Mouse (Mus musculus) stomach, embryonic 15.5 days (tissue): ENCODE data around the gene Slc25a41. TPM values are rescaled to one million over a fixed set of nuclear protein-coding genes. Genes with fewer than 3 reads are reported as not detected.

Source experiments
- ATAC-seq: fragments of 200-750 bp; cut with Nextera tagmentation; 2 replicates; pipeline ENCODE4 v1.8.0; 2017; ENCODE audit warnings: low read depth, moderate number of reproducible peaks, moderate TSS enrichment; ENCODE audit not compliant: insufficient read depth, low FRiP score
- H3K27ac ChIP-seq: fragments of 300-500 bp; sonication (generic); 2 replicates; pipeline ENCODE4 v1.5.1; 2015; ENCODE audit warnings: mild to moderate bottlenecking, inconsistent platforms
- H3K27me3 ChIP-seq: fragments of 300-500 bp; sonication (generic); replicated peaks from 2 replicates; pipeline ENCODE4 v1.6.1; 2015; ENCODE audit warnings: inconsistent platforms
- H3K36me3 ChIP-seq: fragments of 300-500 bp; sonication (generic); 2 replicates; pipeline ENCODE4 v1.6.1; 2015; ENCODE audit warnings: inconsistent platforms
- H3K4me1 ChIP-seq: fragments of 300-500 bp; sonication (generic); 2 replicates; pipeline ENCODE4 v1.6.1; 2015; ENCODE audit warnings: inconsistent platforms
- H3K4me2 ChIP-seq: fragments of 300-500 bp; sonication (generic); 2 replicates; pipeline ENCODE4 v1.6.1; 2015; ENCODE audit warnings: mild to moderate bottlenecking, inconsistent platforms
- H3K4me3 ChIP-seq: fragments of 300-500 bp; sonication (generic); replicated peaks from 2 replicates; pipeline ENCODE4 v1.5.1; 2015; ENCODE audit warnings: inconsistent platforms
- H3K9ac ChIP-seq: fragments of 300-500 bp; sonication (generic); 2 replicates; pipeline ENCODE4 v1.6.1; 2015; ENCODE audit warnings: inconsistent platforms
- H3K9me3 ChIP-seq: fragments of 300-500 bp; sonication (generic); 2 replicates; pipeline ENCODE4 v1.6.1; 2016; ENCODE audit warnings: inconsistent platforms
- WGBS: fragments of 180-500 bp; shearing (Covaris S2); methylation state at CpG from one replicate; pipeline ENCODE4 v1.1.7; 2015; 5-methylcytosine and 5-hydroxymethylcytosine counted together
- polyA plus RNA-seq: library from polyadenylated mRNA; unstranded; fragments of >200 nt; fragmentation: Nextera tagmentation; extraction: Ambion mirVana; gene quantifications from 2 replicates; pipeline ENCODE4 v1.2.1, GENCODE M21; 2015

The Slc25a41 gene
- polyA plus RNA-seq, 1 experiment from 2014 or later: not detected

DNA sequence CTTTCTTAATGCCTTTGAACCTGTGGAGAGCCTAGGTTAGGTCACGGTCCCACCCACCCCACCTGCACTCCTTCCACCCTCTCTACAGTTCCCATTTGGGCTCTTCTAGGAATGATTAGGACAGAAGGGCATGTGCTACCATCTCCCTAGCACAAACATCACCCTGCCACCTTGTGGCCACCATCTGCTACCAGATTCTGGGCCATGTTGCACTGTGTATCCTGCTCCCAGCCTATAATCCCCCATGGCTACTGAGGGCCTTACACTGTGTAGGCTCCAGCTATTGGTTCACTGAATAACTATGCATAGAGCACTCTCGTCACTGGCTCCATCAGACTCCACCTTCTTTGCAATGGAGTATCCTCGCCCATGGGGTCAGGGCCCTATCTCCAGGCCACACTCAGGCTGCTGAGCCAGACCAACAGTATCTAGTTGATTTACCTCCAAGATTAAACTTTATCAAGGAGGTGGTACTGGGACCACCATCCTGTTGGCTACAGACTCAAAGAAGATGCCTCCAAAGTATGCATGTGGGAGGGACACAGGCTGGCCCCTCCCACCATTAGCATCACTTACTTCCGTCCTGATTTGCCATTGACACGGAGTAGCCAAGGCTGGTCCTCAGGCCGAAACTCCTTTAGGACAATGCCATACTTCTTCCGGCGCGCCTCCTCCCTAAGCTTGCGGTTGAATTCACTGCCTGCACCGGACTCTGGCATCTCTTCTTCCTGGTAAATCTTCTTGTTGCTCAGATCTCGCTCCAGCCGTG is 34.1 kb downstream of the Slc25a41 start:
- Histone ChIP-seq H3K4me2 (no peak overlapping the region), H3K4me1 (peaks cover 6% of the 10 kb centered on the region; the same call in 1 of the 2 replicates), H3K9me3 (no peaks in the 10 kb centered on the region), H3K36me3 (peaks cover 50% of the 10 kb centered on the region), H3K27ac (peak overlapping the region; percentile 57; the same call in 1 of the 2 replicates), H3K4me3 (no peak overlapping the region), H3K27me3 (no peaks in the 10 kb centered on the region), H3K9ac (no peak overlapping the region)
- WGBS: 91% methylated on average over 13 of the region's 13 CpGs
- ATAC-seq: no peak

DNA sequence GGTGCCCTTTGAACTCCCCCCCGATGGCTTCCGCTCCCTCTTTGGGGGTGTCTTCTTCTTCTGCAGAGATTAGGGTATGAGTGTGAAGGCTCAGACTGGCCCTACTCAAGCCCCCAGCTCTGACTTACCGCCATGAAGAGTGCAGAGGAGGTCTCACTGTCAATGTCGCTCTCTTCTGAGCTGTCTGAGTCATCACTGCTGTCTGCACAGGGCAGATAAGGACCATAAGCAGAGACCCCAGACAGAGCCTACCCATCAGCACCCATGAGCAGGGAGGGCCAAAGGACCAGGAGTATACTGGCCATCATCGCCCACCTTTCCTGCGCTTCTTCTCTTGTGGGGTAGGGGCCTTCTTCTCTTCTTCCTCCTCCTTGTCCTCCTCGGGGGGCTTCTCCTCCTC is 37.5 kb downstream of the Slc25a41 start:
- Histone ChIP-seq H3K4me1 (no peaks in the 10 kb centered on the region), H3K36me3 (peaks cover 51% of the 10 kb centered on the region)
- 92% methylated on average over 7 of the region's 7 CpGs for WGBS

DNA sequence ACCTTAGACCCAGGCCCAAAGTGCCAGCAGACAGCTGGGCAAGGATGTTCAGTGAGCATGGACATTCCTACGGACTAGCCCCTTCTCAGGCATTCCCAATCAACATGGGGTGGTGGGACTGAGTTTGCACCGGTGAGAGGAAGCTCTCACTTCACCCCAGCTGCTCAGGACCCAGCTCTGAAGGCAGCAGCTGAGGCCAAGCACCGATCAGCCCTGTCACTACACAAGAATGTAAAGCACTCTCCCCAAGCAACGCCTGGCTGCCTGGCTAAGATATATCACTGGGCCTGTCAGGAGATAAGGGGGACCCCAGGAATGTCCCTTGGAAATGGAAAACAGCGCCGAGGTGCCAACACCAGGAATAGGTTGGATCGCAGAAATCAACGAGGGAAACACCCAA is 40.2 kb downstream of the Slc25a41 start:
- no peaks in the 10 kb centered on the region for H3K9me3 ChIP-seq
- no peak overlapping the region for H3K27ac ChIP-seq
- H3K9ac ChIP-seq: no peak overlapping the region
- no peak overlapping the region for H3K4me2 ChIP-seq
- H3K4me3 ChIP-seq: no peak overlapping the region
- H3K27me3 ChIP-seq: no peaks in the 10 kb centered on the region
- H3K36me3 ChIP-seq: peaks cover 33% of the 10 kb centered on the region
- 50% methylated on average over 8 of the region's 8 CpGs for WGBS
- no peak for ATAC-seq
- H3K4me1 ChIP-seq: 0 out of 2 replicates have a peak, but pooled peaks cover 9% of the 10 kb centered on the region

More for the DNA sequence above, 37.5 kb downstream of the Slc25a41 start:
- H3K27me3 ChIP-seq: no peaks in the 10 kb centered on the region
- no peak overlapping the region for H3K4me3 ChIP-seq
- ATAC-seq: no peak
- no peak overlapping the region for H3K4me2 ChIP-seq
- H3K27ac ChIP-seq: no peak overlapping the region
- no peaks in the 10 kb centered on the region for H3K9me3 ChIP-seq
- no peak overlapping the region for H3K9ac ChIP-seq

DNA sequence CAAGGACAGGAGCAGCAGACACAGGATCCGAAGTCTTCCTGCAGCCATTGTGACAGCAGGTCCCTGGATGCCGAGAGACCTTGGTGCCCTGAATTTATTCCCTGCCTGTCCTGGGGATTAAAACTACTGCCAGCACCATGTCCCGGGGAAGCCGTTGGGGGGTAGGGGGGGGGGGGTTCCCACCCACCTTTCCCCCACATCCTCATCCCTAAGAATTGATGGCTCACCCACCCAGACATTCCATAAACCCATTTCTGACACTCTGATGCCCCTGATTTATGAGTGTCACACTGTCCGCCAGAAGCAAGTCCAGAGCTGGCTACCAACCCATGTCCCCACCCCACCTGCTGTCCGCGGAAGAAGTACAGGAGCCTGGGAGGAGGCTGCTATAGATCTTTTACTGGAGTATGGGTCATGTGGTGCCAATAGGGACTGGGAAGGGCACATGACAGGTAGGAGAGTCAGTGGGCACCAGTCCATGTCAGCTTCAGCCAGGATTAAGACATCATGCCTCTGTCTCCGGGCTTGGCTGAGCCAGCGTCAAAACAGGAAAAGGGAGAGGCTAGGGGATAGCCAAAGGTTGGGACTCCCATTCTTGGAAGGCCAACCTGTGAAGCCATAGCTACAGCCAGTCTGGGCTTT is 41.4 kb downstream of the Slc25a41 start, which contains the start of gene Pspn:
Pspn (minus strand) TSS at position 51 of the 642 bp plus-strand sequence.
- no peaks in the 10 kb centered on the region for H3K9me3 ChIP-seq
- peaks cover 24% of the 10 kb centered on the region for H3K36me3 ChIP-seq
- H3K4me1 ChIP-seq: 0 out of 2 replicates have a peak, but pooled peaks cover 9% of the 10 kb centered on the region
- ATAC-seq: no peak
- WGBS: 82% methylated on average over 9 of the region's 9 CpGs
- no peaks in the 10 kb centered on the region for H3K27me3 ChIP-seq
- H3K4me2 ChIP-seq: no peak within 1 kb of the TSS
- H3K9ac ChIP-seq: no peak within 1 kb of the TSS
- no peak within 1 kb of the TSS for H3K4me3 ChIP-seq
- H3K27ac ChIP-seq: no peak within 1 kb of the TSS

DNA sequence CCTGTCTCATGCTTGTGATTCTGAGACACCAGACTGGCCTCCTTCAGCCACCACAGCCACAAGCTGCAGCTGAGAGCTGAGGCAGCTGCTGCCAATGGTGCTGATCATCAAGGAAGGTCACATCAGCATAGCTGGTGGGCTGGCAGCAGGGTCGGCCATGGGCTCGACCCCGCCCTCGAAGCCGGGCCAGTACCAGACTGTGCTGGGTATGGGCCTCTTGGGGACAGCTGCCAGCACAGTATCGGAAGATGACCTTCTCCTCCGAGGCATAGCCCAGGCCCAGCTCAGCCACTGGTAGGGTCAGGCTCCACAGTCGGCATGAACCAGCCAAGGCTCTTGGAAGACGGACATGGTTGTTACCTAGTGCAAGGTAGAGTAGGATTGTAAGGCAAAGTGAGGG is 42.0 kb downstream of the Slc25a41 start:
- H3K36me3 ChIP-seq: peaks cover 22% of the 10 kb centered on the region
- no peak overlapping the region for H3K4me3 ChIP-seq
- H3K27me3 ChIP-seq: no peaks in the 10 kb centered on the region
- H3K4me1 ChIP-seq: 0 out of 2 replicates have a peak, but pooled peaks cover 9% of the 10 kb centered on the region
- no peaks in the 10 kb centered on the region for H3K9me3 ChIP-seq
- H3K4me2 ChIP-seq: no peak overlapping the region
- H3K27ac ChIP-seq: no peak overlapping the region
- 87% methylated on average over 9 of the region's 9 CpGs for WGBS
- no peak overlapping the region for H3K9ac ChIP-seq
- no peak for ATAC-seq

DNA sequence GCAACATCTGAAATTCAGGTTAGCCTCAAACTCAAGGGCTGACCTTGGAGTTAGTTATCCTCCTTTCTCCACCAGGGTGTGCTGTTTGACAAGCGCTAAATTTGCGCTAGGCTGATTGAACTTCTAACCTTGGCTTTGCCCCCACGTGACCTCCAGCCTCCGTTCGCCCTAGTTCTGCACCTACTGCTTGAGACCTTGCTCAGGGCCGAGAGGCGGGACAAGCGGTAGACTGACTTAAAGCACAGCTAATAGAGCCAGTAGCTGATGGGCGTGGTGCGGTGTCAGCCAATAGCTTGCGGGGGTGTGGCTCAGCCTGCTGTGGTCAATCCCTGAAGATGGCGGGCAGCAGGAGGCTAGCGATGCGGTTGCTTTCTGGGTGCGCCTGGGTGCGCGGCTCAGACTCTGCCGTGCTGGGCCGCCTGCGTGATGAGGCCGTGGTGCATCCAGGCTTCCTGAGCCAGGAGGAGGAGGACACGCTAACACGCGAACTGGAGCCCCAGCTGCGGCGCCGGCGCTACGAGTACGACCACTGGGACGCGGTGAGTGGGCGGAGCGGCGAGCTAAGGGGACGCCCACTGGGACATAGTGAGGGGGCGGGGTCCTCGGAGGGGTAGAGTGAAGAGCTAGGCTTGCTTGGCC is 44.3 kb downstream of the Slc25a41 start, which contains the start of gene Alkbh7:
Alkbh7 (plus strand) TSS at position 311 of the 639 bp plus-strand sequence.
- peak; percentile 99 for ATAC-seq
- 0 out of 2 replicates have a peak, but pooled peaks cover 9% of the 10 kb centered on the region for H3K4me1 ChIP-seq
- WGBS: under 1% methylated on average over 38 of the region's 38 CpGs
- peak within 1 kb of the TSS; percentile 81 for H3K27ac ChIP-seq
- H3K4me3 ChIP-seq: peak within 1 kb of the TSS; percentile 77
- no peaks in the 10 kb centered on the region for H3K9me3 ChIP-seq
- H3K4me2 ChIP-seq: peak within 1 kb of the TSS; percentile 86
- peak within 1 kb of the TSS; percentile 49 for H3K9ac ChIP-seq
- no peaks in the 10 kb centered on the region for H3K27me3 ChIP-seq
- peaks cover 24% of the 10 kb centered on the region for H3K36me3 ChIP-seq

DNA sequence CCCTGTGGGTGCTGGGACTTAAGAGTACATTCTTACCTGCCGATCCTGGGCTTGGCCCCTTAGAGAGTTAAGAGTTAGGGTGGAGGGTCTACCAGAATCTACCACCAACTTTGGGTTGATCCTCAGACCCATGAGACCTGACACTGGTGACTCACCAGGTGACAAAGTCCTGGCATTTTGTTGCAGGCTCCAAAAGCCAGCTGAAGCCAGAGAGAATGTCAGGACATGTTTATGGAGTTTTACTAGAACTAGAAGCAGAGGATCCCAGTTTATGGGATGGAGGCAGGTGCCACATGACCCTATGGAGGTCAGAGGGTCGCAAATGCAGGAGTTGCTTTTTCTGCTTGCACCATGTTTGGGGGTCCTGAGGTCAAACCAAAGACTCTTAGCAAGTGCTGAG is 44.9 kb downstream of the Slc25a41 start:
- H3K4me1 ChIP-seq: 0 out of 2 replicates have a peak, but pooled peaks cover 9% of the 10 kb centered on the region
- 71% methylated on average over 2 of the region's 2 CpGs for WGBS
- no peak overlapping the region for H3K27ac ChIP-seq
- no peaks in the 10 kb centered on the region for H3K27me3 ChIP-seq
- no peak overlapping the region for H3K9ac ChIP-seq
- H3K4me3 ChIP-seq: no peak overlapping the region
- peaks cover 28% of the 10 kb centered on the region for H3K36me3 ChIP-seq
- ATAC-seq: no peak
- H3K4me2 ChIP-seq: no peak overlapping the region
- no peaks in the 10 kb centered on the region for H3K9me3 ChIP-seq

DNA sequence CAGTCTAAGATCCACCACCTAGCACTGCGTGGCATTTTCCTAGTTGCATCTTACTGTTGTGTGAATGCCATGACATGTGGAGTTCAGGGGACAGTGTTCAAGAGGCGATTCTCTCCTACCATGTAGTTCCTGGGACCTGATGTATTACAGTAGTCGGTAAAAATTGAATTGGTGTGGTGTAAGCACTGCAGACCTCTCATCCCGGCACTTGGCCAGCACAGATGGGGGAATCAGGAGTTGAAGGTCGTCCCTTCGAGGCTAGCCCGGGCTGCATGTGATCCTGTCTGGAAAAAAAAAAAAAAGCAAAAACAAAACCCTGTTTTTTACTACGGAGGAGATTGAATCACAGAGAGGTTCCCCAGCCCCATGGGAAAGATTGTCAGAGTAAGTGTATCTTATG is 46.4 kb downstream of the Slc25a41 start:
- H3K27ac ChIP-seq: no peak overlapping the region
- H3K27me3 ChIP-seq: no peaks in the 10 kb centered on the region
- no peak for ATAC-seq
- H3K4me2 ChIP-seq: no peak overlapping the region
- H3K9me3 ChIP-seq: no peaks in the 10 kb centered on the region
- H3K4me3 ChIP-seq: no peak overlapping the region
- H3K4me1 ChIP-seq: peaks cover 15% of the 10 kb centered on the region
- WGBS: 90% methylated on average over 8 of the region's 8 CpGs
- peaks cover 29% of the 10 kb centered on the region for H3K36me3 ChIP-seq
- H3K9ac ChIP-seq: no peak overlapping the region

DNA sequence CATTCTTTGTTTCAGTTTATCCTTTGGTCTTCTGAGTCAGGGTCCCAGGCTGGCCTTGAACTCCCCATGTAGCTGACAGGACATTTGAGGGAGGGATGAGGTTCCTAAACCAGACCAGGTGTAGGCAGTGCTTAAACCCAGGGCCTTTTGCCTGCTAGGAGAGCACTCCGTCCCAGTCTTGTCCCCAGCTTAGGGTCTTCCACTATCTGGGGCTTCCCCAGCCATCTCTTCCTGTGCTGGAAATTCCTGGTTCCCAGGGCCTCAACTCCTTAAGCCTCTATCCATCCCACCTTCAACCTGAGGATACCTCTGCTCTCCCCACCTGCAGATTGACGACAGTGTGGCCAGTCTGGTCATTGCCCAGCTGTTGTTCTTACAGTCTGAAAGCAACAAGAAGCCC is 50.5 kb downstream of the Slc25a41 start:
- ATAC-seq: no peak
- WGBS: 62% methylated on average over 2 of the region's 2 CpGs
- peaks cover 6% of the 10 kb centered on the region for H3K4me1 ChIP-seq
- H3K4me2 ChIP-seq: peak overlapping the region; percentile 72
- H3K9me3 ChIP-seq: no peaks in the 10 kb centered on the region
- peaks cover 25% of the 10 kb centered on the region for H3K36me3 ChIP-seq
- no peaks in the 10 kb centered on the region for H3K27me3 ChIP-seq
- H3K27ac ChIP-seq: no peak overlapping the region
- peak overlapping the region; percentile 78 for H3K4me3 ChIP-seq
- peak overlapping the region; percentile 75; the same call in 1 of the 2 replicates for H3K9ac ChIP-seq

DNA sequence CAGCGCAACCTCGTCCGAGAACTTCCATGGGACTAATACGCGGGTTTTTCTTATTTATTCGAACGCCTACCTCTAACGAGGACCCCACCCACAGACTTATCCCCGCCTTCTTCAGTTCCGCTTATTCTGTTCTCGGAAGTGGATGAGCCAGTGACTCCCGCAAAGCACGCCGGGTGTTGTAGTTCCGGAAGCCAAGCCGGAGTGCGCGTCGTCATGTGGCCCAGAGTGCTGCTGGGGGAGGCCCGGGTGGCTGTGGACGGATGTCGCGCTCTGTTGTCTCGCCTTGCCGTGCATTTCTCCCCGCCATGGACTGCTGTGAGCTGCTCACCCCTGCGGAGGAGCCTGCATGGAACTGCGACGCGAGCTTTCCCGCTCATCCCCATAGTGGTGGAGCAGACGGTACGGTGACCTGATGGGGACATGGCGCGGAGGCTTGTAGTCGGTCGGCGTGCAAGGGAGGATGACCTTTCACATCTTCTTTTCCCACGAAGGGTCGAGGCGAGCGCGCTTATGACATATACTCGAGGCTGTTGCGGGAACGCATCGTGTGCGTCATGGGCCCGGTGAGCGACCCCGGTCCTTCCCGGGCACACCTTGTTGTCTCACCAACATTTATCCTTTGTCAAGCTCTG is 51.2 kb downstream of the Slc25a41 start, which contains the start of gene Clpp:
Clpp (plus strand) TSS at position 191 of the 632 bp plus-strand sequence.
- H3K9ac ChIP-seq: peak within 1 kb of the TSS; percentile 75
- ATAC-seq: peak; percentile 96
- WGBS: under 1% methylated on average over 52 of the region's 52 CpGs

DNA sequence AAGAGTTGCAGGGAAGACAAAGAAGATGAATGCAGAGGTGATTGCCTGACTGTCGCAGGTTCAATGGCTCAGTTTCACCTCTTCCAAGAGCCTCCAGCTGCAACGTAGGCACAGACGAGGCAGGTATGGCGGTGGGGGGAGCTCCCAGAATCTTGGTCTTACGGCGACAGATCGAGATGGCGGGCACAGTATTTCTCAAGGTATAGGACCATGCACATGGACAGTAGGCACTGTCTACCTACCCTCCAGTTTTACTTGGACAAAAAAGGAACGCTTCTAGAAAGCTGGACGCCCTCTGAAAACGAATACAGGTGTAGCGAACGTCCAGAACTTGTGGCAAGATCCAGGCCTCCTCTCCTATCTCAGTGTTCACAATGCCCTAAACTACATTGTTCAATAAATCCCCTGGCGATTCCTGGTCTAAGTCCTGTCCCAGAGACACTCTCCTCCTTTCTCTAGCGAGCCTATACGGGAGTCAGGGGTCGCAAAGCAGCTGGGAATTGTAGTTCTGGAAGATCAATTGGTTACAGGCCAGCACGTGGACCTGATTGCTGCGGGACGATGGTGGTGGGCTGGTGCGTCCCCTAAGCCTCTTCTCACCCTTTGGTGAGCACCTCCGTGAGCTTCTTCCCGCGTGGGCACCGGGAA is 51.9 kb downstream of the Slc25a41 start:
- Histone ChIP-seq H3K36me3 (peaks cover 25% of the 10 kb centered on the region), H3K4me1 (peaks cover 6% of the 10 kb centered on the region), H3K9me3 (no peaks in the 10 kb centered on the region), H3K4me3 (peak overlapping the region; percentile 78), H3K27ac (peak overlapping the region; percentile 79), H3K27me3 (no peaks in the 10 kb centered on the region), H3K4me2 (peak overlapping the region; percentile 72), H3K9ac (peak overlapping the region; percentile 38; the same call in 1 of the 2 replicates)
- WGBS: 2% methylated on average over 25 of the region's 25 CpGs
- ATAC-seq: peak; percentile 92

More for the DNA sequence above, 51.2 kb downstream of the Slc25a41 start, which contains the start of gene Clpp:
- Histone ChIP-seq H3K4me2 (peak within 1 kb of the TSS; percentile 72), H3K27me3 (no peaks in the 10 kb centered on the region), H3K36me3 (peaks cover 25% of the 10 kb centered on the region), H3K9me3 (no peaks in the 10 kb centered on the region), H3K27ac (peak within 1 kb of the TSS; percentile 79), H3K4me3 (peak within 1 kb of the TSS; percentile 78), H3K4me1 (peaks cover 6% of the 10 kb centered on the region)
